ENCODE assay signal across 10 mouse cellular contexts in the genomic region with DNA sequence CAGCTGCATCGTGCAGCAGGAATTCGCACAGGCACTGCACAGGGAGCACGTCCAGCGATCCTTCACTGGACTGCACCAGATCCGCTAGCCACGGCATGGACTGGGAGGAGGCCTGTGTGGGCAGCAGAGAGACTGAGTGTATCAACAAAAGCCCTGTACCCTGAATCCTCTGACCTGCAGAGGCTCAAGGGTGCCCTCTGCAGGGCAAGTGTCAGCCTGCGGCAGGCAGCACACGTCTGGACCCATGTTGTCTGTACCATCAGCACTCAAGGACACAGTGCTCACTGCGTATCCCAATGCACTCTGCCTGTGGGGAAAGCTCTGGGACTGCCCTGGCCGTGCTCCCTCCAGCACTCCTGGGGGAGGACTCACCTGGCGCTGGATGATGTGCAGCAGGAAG. TPM values are rescaled to one million over a fixed set of nuclear protein-coding genes. Genes with fewer than 3 reads are reported as not detected.
DNase-seq lines count a peak whose midpoint lies in the region; ATAC-seq and TF ChIP-seq lines count a peak whose summit lies in the region.
"Had no signal": no experiment of that assay in that cellular context is flagged by ENCODE, and none has a peak within 500 bp of the region (broad histone marks: within the 10 kb centered on the region; RNA-seq: fewer than 3 reads in every experiment).

No protein-coding gene starts in this region.

- intact Hi-C loops in heart, postnatal 14 days (cut with DNase I), result no loop called here
- intact Hi-C loops in left cerebral cortex, postnatal 36 days (cut with DNase I), result no loop called here

- H3K36me3 ChIP-seq in forebrain, postnatal 0 days (ENCODE audit: insufficient read depth), result peaks cover 98% of the 10 kb centered on the region
- H3K36me3 ChIP-seq in forebrain, embryonic 14.5 days (ENCODE audit: control insufficient read depth, insufficient read depth, low read length), result peaks cover 100% of the 10 kb centered on the region
- peaks cover 92% of the 10 kb centered on the region for H3K36me3 ChIP-seq in midbrain, postnatal 0 days (ENCODE audit: insufficient read depth, low read length)
- H3K36me3 ChIP-seq in midbrain, embryonic 15.5 days (replicated peaks), result peaks cover 77% of the 10 kb centered on the region

- no peak overlapping the region for H3K4me2 ChIP-seq in forebrain, postnatal 0 days (ENCODE audit: low read depth)
- H3K4me2 ChIP-seq in forebrain, embryonic 14.5 days (ENCODE audit: low read length), result no peak overlapping the region
- H3K4me2 ChIP-seq in midbrain, postnatal 0 days (ENCODE audit: low read depth, low read length, poor library complexity, severe bottlenecking), result no peak overlapping the region
- no peak overlapping the region for H3K4me2 ChIP-seq in midbrain, embryonic 15.5 days
- H3K4me2 ChIP-seq: forebrain, embryonic 15.5 days had no signal

- no peaks in the 10 kb centered on the region for H3K9me3 ChIP-seq in forebrain, postnatal 0 days (ENCODE audit: low read length)
- no peaks in the 10 kb centered on the region for H3K9me3 ChIP-seq in forebrain, embryonic 14.5 days (replicated peaks; ENCODE audit: control insufficient read depth, low read length)
- H3K9me3 ChIP-seq in midbrain, postnatal 0 days (ENCODE audit: low read length), result no peaks in the 10 kb centered on the region
- H3K9me3 ChIP-seq in midbrain, embryonic 15.5 days, result no peaks in the 10 kb centered on the region
- H3K9me3 ChIP-seq: forebrain, embryonic 15.5 days had no signal

- TF ChIP-seq CTCF in forebrain, postnatal 0 days (IDR thresholded peaks at IDR 0.05; ENCODE audit: low read depth), result peak; percentile 63
- peak; percentile 66 for TF ChIP-seq CTCF in midbrain, postnatal 0 days (IDR thresholded peaks at IDR 0.05)

- H3K9ac ChIP-seq in forebrain, postnatal 0 days, result no peak overlapping the region
- no peak overlapping the region for H3K9ac ChIP-seq in forebrain, embryonic 14.5 days (ENCODE audit: low read length)
- H3K9ac ChIP-seq in midbrain, postnatal 0 days (replicated peaks; ENCODE audit: low read length, poor library complexity, severe bottlenecking), result no peak overlapping the region
- no peak overlapping the region for H3K9ac ChIP-seq in midbrain, embryonic 15.5 days
- H3K9ac ChIP-seq: forebrain, embryonic 15.5 days had no signal

- no peak overlapping the region for H3K4me3 ChIP-seq in forebrain, postnatal 0 days (ENCODE audit: low read depth, low read length)
- H3K4me3 ChIP-seq in forebrain, embryonic 14.5 days (ENCODE audit: low read depth, low read length), result no peak overlapping the region
- no peak overlapping the region for H3K4me3 ChIP-seq in midbrain, postnatal 0 days (ENCODE audit: low read depth, low read length)
- no peak overlapping the region for H3K4me3 ChIP-seq in midbrain, embryonic 15.5 days
- H3K4me3 ChIP-seq: forebrain, embryonic 15.5 days had no signal

- no peak for ATAC-seq in forebrain, postnatal 0 days
- ATAC-seq in forebrain, embryonic 14.5 days, result no peak
- ATAC-seq in midbrain, postnatal 0 days (ENCODE audit: low FRiP score), result no peak
- no peak for ATAC-seq in midbrain, embryonic 15.5 days (replicated peaks)
- ATAC-seq: forebrain, embryonic 15.5 days had no signal

- 73% methylated on average over 11 of the region's 11 CpGs for WGBS in forebrain, postnatal 0 days
- 71% methylated on average over 11 of the region's 11 CpGs for WGBS in forebrain, embryonic 14.5 days
- WGBS in midbrain, postnatal 0 days, result 68% methylated on average over 11 of the region's 11 CpGs
- 73% methylated on average over 11 of the region's 11 CpGs for WGBS in midbrain, embryonic 15.5 days

- DNase-seq in forebrain, postnatal 0 days, result no peak
- no peak for DNase-seq in forebrain, embryonic 14.5 days (ENCODE audit: low spot score)
- DNase-seq in midbrain, postnatal 0 days (ENCODE audit: low spot score), result no peak
- peak; percentile 59 for DNase-seq in embryo, embryonic 11 days
- peak; percentile 43 for DNase-seq in retina, postnatal 1 day
- DNase-seq in heart, postnatal 14 days, result no peak
- no peak for DNase-seq in left cerebral cortex, postnatal 36 days (ENCODE audit: low spot score in 2 of 2)

- H3K27ac ChIP-seq in forebrain, postnatal 0 days (ENCODE audit: low read depth, low read length), result no peak overlapping the region
- no peak overlapping the region for H3K27ac ChIP-seq in forebrain, embryonic 14.5 days (ENCODE audit: low read depth, low read length)
- H3K27ac ChIP-seq in midbrain, postnatal 0 days (ENCODE audit: low read depth, low read length), result no peak overlapping the region
- no peak overlapping the region for H3K27ac ChIP-seq in midbrain, embryonic 15.5 days
- H3K27ac ChIP-seq: forebrain, embryonic 15.5 days had no signal

- no peaks in the 10 kb centered on the region for H3K27me3 ChIP-seq in forebrain, postnatal 0 days (ENCODE audit: insufficient read depth, low read length)
- no peaks in the 10 kb centered on the region for H3K27me3 ChIP-seq in forebrain, embryonic 14.5 days (replicated peaks; ENCODE audit: control insufficient read depth, insufficient read depth, low read length)
- H3K27me3 ChIP-seq in midbrain, postnatal 0 days (ENCODE audit: insufficient read depth, low read length), result no peaks in the 10 kb centered on the region
- H3K27me3 ChIP-seq in midbrain, embryonic 15.5 days (replicated peaks), result no peaks in the 10 kb centered on the region
- H3K27me3 ChIP-seq: forebrain, embryonic 15.5 days had no signal

- H3K4me1 ChIP-seq in forebrain, postnatal 0 days (ENCODE audit: insufficient read depth), result no peaks in the 10 kb centered on the region
- no peaks in the 10 kb centered on the region for H3K4me1 ChIP-seq in forebrain, embryonic 14.5 days (ENCODE audit: control insufficient read depth, insufficient read depth, low read length)
- no peaks in the 10 kb centered on the region for H3K4me1 ChIP-seq in midbrain, postnatal 0 days (ENCODE audit: insufficient read depth, low read length)
- no peaks in the 10 kb centered on the region for H3K4me1 ChIP-seq in midbrain, embryonic 15.5 days
- H3K4me1 ChIP-seq: forebrain, embryonic 15.5 days had no signal

RNA-seq across cellular contexts. Expression of gene Ints1, which starts 11.2 kb away (rescaled TPM):
- total RNA-seq in forebrain, postnatal 0 days (2014; rRNA removed), result 103 and 119 TPM in 2 replicates
- polyA plus RNA-seq in forebrain, postnatal 0 days (2015; fragmentation: Nextera tagmentation; extraction: Ambion mirVana), result 22.4 TPM in 2 replicates
- 31.8 and 33.2 TPM in 2 replicates for polyA plus RNA-seq in forebrain, embryonic 14.5 days (2014; fragmentation: Nextera tagmentation; extraction: Ambion mirVana)
- 129 and 130 TPM in 2 replicates for total RNA-seq in midbrain, postnatal 0 days (2014; rRNA removed)
- 27.1 and 29.1 TPM in 2 replicates for polyA plus RNA-seq in midbrain, postnatal 0 days (2015; fragmentation: Nextera tagmentation; extraction: Ambion mirVana)
- 32.8 and 34.3 TPM in 2 replicates for polyA plus RNA-seq in midbrain, embryonic 15.5 days (2015; fragmentation: Nextera tagmentation; extraction: Ambion mirVana)
- total RNA-seq in heart, postnatal 14 days (2021), result 10 to 100 TPM; 41.8 to 43.8 TPM
- total RNA-seq in left cerebral cortex, postnatal 36 days (2021), result 10 to 100 TPM; 95.5 to 96.2 TPM

RNA-seq across cellular contexts. Expression of gene Mafk, which starts 27.0 kb away (rescaled TPM):
- 19.7 and 23.2 TPM in 2 replicates for total RNA-seq in forebrain, postnatal 0 days (2014; rRNA removed)
- polyA plus RNA-seq in forebrain, postnatal 0 days (2015; fragmentation: Nextera tagmentation; extraction: Ambion mirVana), result 8.4 and 9.6 TPM in 2 replicates
- polyA plus RNA-seq in forebrain, embryonic 14.5 days (2014; fragmentation: Nextera tagmentation; extraction: Ambion mirVana), result 7.5 and 11.7 TPM in 2 replicates
- total RNA-seq in midbrain, postnatal 0 days (2014; rRNA removed), result 15.2 and 17.8 TPM in 2 replicates
- polyA plus RNA-seq in midbrain, postnatal 0 days (2015; fragmentation: Nextera tagmentation; extraction: Ambion mirVana), result 8.7 and 9.3 TPM in 2 replicates
- polyA plus RNA-seq in midbrain, embryonic 15.5 days (2015; fragmentation: Nextera tagmentation; extraction: Ambion mirVana), result 18.2 and 18.8 TPM in 2 replicates
- total RNA-seq in heart, postnatal 14 days (2021), result 10 to 100 TPM; 23.4 to 26.9 TPM
- 1 to 10 TPM; 8.2 to 8.8 TPM for total RNA-seq in left cerebral cortex, postnatal 36 days (2021)

RNA-seq across cellular contexts. Expression of gene Micall2, which starts 28.2 kb away (rescaled TPM):
- total RNA-seq in forebrain, postnatal 0 days (2014; rRNA removed), result 5.1 and 5.4 TPM in 2 replicates
- 7.1 and 9.9 TPM in 2 replicates for polyA plus RNA-seq in forebrain, postnatal 0 days (2015; fragmentation: Nextera tagmentation; extraction: Ambion mirVana)
- polyA plus RNA-seq in forebrain, embryonic 14.5 days (2014; fragmentation: Nextera tagmentation; extraction: Ambion mirVana), result 3.4 and 4.8 TPM in 2 replicates
- total RNA-seq in midbrain, postnatal 0 days (2014; rRNA removed), result 10.8 and 16.6 TPM in 2 replicates
- polyA plus RNA-seq in midbrain, postnatal 0 days (2015; fragmentation: Nextera tagmentation; extraction: Ambion mirVana), result 15.1 and 17.4 TPM in 2 replicates
- polyA plus RNA-seq in midbrain, embryonic 15.5 days (2015; fragmentation: Nextera tagmentation; extraction: Ambion mirVana), result 12.2 and 14.0 TPM in 2 replicates
- total RNA-seq in heart, postnatal 14 days (2021), result 1 to 10 TPM; 3.7 to 4.1 TPM
- total RNA-seq in left cerebral cortex, postnatal 36 days (2021), result 1 to 10 TPM; 1.7 to 3.4 TPM

RNA-seq across cellular contexts. Expression of gene Tmem184a, which starts 55.4 kb away (rescaled TPM):
- 0.10 and 0.15 TPM in 2 replicates for total RNA-seq in forebrain, postnatal 0 days (2014; rRNA removed)
- polyA plus RNA-seq in forebrain, postnatal 0 days (2015; fragmentation: Nextera tagmentation; extraction: Ambion mirVana), result 0.12 TPM in 1 of 2 replicates, not detected in the other
- polyA plus RNA-seq in forebrain, embryonic 14.5 days (2014; fragmentation: Nextera tagmentation; extraction: Ambion mirVana), result not detected in 2 replicates
- 0.05 TPM in 1 of 2 replicates, not detected in the other for total RNA-seq in midbrain, postnatal 0 days (2014; rRNA removed)
- polyA plus RNA-seq in midbrain, postnatal 0 days (2015; fragmentation: Nextera tagmentation; extraction: Ambion mirVana), result 0.16 and 0.29 TPM in 2 replicates
- polyA plus RNA-seq in midbrain, embryonic 15.5 days (2015; fragmentation: Nextera tagmentation; extraction: Ambion mirVana), result 0.14 and 0.30 TPM in 2 replicates
- under 1 TPM in 1 of 2 experiments, not detected in 1; 0.65 TPM for total RNA-seq in heart, postnatal 14 days (2021)
- total RNA-seq in left cerebral cortex, postnatal 36 days (2021), result under 1 TPM in 1 of 2 experiments, not detected in 1; 0.89 TPM
- total RNA-seq: neutrophil, adult 5-6 weeks had no signal

Comparison
In these comparisons a context has a peak if more than half of its experiments do, and no peak if none do; other contexts are left out.
1. DNase-seq: peak in embryo, embryonic 11 days (single experiment) and retina, postnatal 1 day (single experiment); none in forebrain, postnatal 0 days (single experiment), forebrain, embryonic 14.5 days (single experiment), midbrain, postnatal 0 days (single experiment), heart, postnatal 14 days (0 of 2) and left cerebral cortex, postnatal 36 days (0 of 2).